Mouse (Mus musculus) ES-Bruce4 (cell line): ENCODE data around the gene Mtus2. TPM values are rescaled to one million over a fixed set of nuclear protein-coding genes. Genes with fewer than 3 reads are reported as not detected.
A peak's percentile ranks its signal among the peaks of the same experiment; 100 is the strongest.

Source experiments
- H3K27ac ChIP-seq: 2 replicates; pipeline ENCODE4 v1.5.1; 2012; ENCODE audit warnings: low read length, inconsistent platforms; ENCODE audit not compliant: insufficient read depth
- H3K27me3 ChIP-seq: 2 replicates; pipeline ENCODE4 v1.6.1; 2012; ENCODE audit warnings: mild to moderate bottlenecking, low read length, inconsistent platforms; ENCODE audit not compliant: control insufficient read depth, poor library complexity, insufficient read depth, severe bottlenecking
- H3K36me3 ChIP-seq: 2 replicates; pipeline ENCODE4 v1.6.1; 2012; ENCODE audit warnings: inconsistent platforms, mild to moderate bottlenecking, low read length, moderate library complexity; ENCODE audit not compliant: control insufficient read depth, poor library complexity, insufficient read depth, severe bottlenecking
- H3K4me1 ChIP-seq: one replicate; pipeline ENCODE4 v1.8.1; 2011; ENCODE audit warnings: low read length; ENCODE audit not compliant: control insufficient read depth, insufficient read depth
- H3K4me3 ChIP-seq: 2 replicates; pipeline ENCODE4 v1.5.1; 2011; ENCODE audit warnings: low read depth, mild to moderate bottlenecking, low read length
- H3K9ac ChIP-seq: 2 replicates; pipeline ENCODE4 v1.6.1; 2012; ENCODE audit warnings: low read depth, mild to moderate bottlenecking, inconsistent platforms; ENCODE audit not compliant: poor library complexity, severe bottlenecking
- H3K9me3 ChIP-seq: replicated peaks from 2 replicates; pipeline ENCODE4 v1.6.1; 2012; ENCODE audit warnings: mild to moderate bottlenecking, low read length, inconsistent platforms; ENCODE audit not compliant: control insufficient read depth, poor library complexity, insufficient read depth, severe bottlenecking
- CTCF ChIP-seq: IDR thresholded peaks from one replicate; pipeline ENCODE4 v1.8.1; 2011; ENCODE audit warnings: low read depth, low read length
- EP300 ChIP-seq: IDR thresholded peaks from 2 replicates; pipeline ENCODE4 v1.6.1; 2011; ENCODE audit warnings: low read depth, low read length; ENCODE audit not compliant: insufficient read depth
- POLR2A ChIP-seq: IDR thresholded peaks from one replicate; pipeline ENCODE4 v1.8.1; 2011; ENCODE audit warnings: low read length; ENCODE audit not compliant: insufficient read depth
- polyA plus RNA-seq: library from polyadenylated mRNA; stranded (reverse); fragments of >200 nt; gene quantifications from 2 replicates; pipeline ENCODE4 v1.2.4, GENCODE M21; 2011; ENCODE audit warnings: low read depth; ENCODE audit not compliant: missing spikeins, insufficient read depth, insufficient read length

The Mtus2 gene
- polyA plus RNA-seq, 1 experiment, result 2.4 TPM

DNA sequence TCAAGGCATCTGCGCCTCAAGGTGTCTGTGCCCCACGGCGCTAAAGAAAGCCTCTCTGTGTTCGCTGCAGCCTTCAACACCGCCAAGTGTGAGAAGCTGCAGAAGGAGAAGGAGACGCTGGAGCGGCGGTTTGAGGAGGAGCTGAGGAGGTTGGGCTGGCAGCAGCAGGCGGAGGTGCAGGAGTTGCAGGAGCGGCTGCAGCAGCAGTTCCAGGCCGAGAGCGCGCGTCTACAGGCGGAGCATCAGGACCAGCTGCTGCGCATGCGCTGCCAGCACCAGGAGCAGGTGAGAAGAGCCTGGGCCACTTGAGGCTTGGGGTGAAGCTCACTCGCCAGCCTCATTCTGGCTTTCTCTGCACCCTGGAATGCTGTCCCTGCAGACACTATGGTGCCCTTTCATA is 331.7 kb downstream of the Mtus2 start:
- Histone ChIP-seq H3K27ac (no peak overlapping the region), H3K4me3 (peak overlapping the region; percentile 34), H3K27me3 (no peaks in the 10 kb centered on the region), H3K9ac (no peak overlapping the region), H3K36me3 (no peaks in the 10 kb centered on the region), H3K4me1 (no peaks in the 10 kb centered on the region), H3K9me3 (no peaks in the 10 kb centered on the region)
- TF ChIP-seq CTCF (no peak), POLR2A (no peak), EP300 (no peak)

- Histone ChIP-seq H3K27ac (no peak overlapping the region), H3K4me1 (no peaks in the 10 kb centered on the region), H3K9me3 (no peaks in the 10 kb centered on the region), H3K36me3 (no peaks in the 10 kb centered on the region), H3K4me3 (no peak overlapping the region), H3K9ac (no peak overlapping the region), H3K27me3 (no peaks in the 10 kb centered on the region)
- TF ChIP-seq EP300, result no peak
- TF ChIP-seq POLR2A, result no peak
- no peak for TF ChIP-seq CTCF
Observed at GRCm38 (mm10) chr5:148289951-148290350, 332.8 kb downstream of the Mtus2 start.

DNA sequence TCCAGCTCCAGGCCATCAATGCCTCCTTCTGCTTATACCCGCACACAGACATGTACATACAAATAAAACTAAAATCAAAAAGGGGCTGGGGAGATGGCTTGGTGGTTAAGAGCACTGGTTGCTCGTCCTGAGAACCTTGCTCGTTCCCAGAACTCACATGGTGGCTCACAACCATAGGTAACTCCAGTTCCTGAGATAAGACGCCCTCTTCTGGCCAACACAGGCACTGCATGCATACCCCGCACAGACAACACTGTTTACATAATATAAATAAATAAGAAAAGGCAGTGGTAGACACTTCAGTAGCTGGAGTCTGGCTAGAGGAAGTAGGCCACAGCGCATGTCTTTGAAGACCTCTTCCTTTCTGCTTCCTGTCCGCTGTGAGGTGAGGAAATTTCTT is 335.7 kb downstream of the Mtus2 start:
- TF ChIP-seq POLR2A (no peak), CTCF (peak; percentile 45), EP300 (no peak)
- no peak overlapping the region for H3K9ac ChIP-seq
- no peaks in the 10 kb centered on the region for H3K9me3 ChIP-seq
- H3K27me3 ChIP-seq, result no peaks in the 10 kb centered on the region
- no peaks in the 10 kb centered on the region for H3K36me3 ChIP-seq
- no peaks in the 10 kb centered on the region for H3K4me1 ChIP-seq
- no peak overlapping the region for H3K27ac ChIP-seq
- no peak overlapping the region for H3K4me3 ChIP-seq

GRCm38 (mm10) chr5:148293346-148293745 is 336.2 kb downstream of the Mtus2 start:
- no peak overlapping the region for H3K9ac ChIP-seq
- no peak overlapping the region for H3K4me3 ChIP-seq
- no peaks in the 10 kb centered on the region for H3K36me3 ChIP-seq
- H3K27me3 ChIP-seq, result no peaks in the 10 kb centered on the region
- H3K27ac ChIP-seq, result no peak overlapping the region
- no peak for TF ChIP-seq EP300
- TF ChIP-seq POLR2A, result no peak
- TF ChIP-seq CTCF, result peak; percentile 84
- no peaks in the 10 kb centered on the region for H3K9me3 ChIP-seq
- no peaks in the 10 kb centered on the region for H3K4me1 ChIP-seq

DNA sequence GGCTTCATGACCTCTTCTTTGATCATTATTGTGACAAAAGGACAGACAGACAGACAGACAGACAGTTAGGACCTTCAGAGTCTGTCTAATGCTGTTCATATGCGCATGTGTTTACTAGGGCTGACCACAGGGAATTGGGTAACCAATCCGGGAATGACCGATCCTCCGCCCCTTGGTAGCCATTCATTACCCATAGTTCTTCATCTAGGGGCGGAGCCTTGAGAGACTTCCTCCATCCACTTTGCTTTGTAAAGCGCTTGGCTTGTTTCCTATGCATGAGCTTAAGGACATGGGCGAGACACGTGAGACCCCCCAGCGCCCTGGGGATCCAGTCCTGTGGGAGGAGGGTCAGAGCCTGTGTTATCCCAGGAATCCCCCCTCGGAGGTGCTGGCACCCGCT is 345.8 kb downstream of the Mtus2 start:
- H3K9ac ChIP-seq, result peak overlapping the region; percentile 26; the same call in 1 of the 2 replicates
- no peaks in the 10 kb centered on the region for H3K9me3 ChIP-seq
- peak overlapping the region; percentile 84 for H3K4me3 ChIP-seq
- TF ChIP-seq EP300 (no peak), POLR2A (no peak), CTCF (no peak)
- no peaks in the 10 kb centered on the region for H3K36me3 ChIP-seq
- H3K27ac ChIP-seq, result no peak overlapping the region
- H3K4me1 ChIP-seq, result no peaks in the 10 kb centered on the region
- H3K27me3 ChIP-seq, result no peaks in the 10 kb centered on the region

DNA sequence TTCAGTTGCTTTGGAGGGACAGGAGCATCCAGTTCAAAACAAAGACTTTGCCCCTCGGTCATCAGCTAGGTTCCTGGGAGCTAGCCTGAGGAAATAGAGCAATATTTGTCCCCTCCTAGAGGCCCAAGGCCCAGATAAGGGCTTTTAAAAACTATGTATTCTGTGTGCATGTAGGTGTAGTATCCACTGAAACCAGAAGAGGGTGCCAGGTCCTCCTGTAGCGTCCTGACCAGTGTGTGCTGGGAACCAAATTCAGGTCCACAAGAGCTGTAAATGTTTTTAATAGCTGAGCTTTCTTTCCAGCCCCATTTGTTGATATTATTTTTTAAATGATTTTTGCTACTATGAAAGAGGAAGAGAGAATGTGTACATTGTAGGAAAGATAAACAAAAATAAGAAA is 347.0 kb downstream of the Mtus2 start:
- no peaks in the 10 kb centered on the region for H3K27me3 ChIP-seq
- peak; percentile 28 for TF ChIP-seq CTCF
- no peak for TF ChIP-seq POLR2A
- H3K36me3 ChIP-seq, result no peaks in the 10 kb centered on the region
- no peak overlapping the region for H3K4me3 ChIP-seq
- H3K27ac ChIP-seq, result no peak overlapping the region
- no peaks in the 10 kb centered on the region for H3K4me1 ChIP-seq
- H3K9ac ChIP-seq, result no peak overlapping the region
- peaks cover 3% of the 10 kb centered on the region; the same call in 1 of the 2 replicates for H3K9me3 ChIP-seq
